Mouse (Mus musculus) spleen, adult 2 months (tissue): ENCODE results near the gene Enpep.

Source experiments
- CTCF ChIP-seq: fragments of 200-500 bp; IDR thresholded peaks from 2 replicates; pipeline ENCODE4 v1.5.1; 2011; ENCODE audit warnings: mild to moderate bottlenecking, inconsistent platforms; ENCODE audit not compliant: insufficient read depth, insufficient read length, insufficient replicate concordance; ENCODE audit errors: extremely low read depth
- POLR2A ChIP-seq: fragments of 200-500 bp; IDR thresholded peaks from 2 replicates; pipeline ENCODE4 v1.6.1; 2011; ENCODE audit warnings: low read depth, low read length, inconsistent platforms

DNA sequence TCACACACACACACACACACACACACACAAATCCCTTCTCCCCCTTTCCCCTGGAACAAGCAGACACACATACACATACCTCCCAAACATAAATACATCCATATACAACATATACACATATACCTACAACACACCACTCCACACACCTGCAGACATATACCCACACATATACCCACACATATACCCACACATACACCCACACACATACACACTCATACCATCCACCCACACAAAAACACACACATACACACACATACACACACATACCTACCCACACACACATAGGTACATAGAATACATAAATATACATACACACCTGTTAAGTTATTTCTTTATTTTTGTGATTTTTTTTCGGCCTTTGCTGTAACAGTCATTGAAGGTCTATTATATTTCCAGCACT, 94.5 kb downstream of the Enpep start:
- TF ChIP-seq CTCF: no peak
- no peak for TF ChIP-seq POLR2A
